Mouse (Mus musculus) B cell, adult 62 days (primary cell): ENCODE data around the gene Jam3. TPM values are rescaled to one million over a fixed set of nuclear protein-coding genes. Genes with fewer than 3 reads are reported as not detected.

Source experiments
- total RNA-seq: library from RNA; stranded (reverse); gene quantifications from 4 replicates; pipeline ENCODE4 v1.2.4, GENCODE M21; 2023

The Jam3 gene
- total RNA-seq: not detected in 4 replicates

DNA sequence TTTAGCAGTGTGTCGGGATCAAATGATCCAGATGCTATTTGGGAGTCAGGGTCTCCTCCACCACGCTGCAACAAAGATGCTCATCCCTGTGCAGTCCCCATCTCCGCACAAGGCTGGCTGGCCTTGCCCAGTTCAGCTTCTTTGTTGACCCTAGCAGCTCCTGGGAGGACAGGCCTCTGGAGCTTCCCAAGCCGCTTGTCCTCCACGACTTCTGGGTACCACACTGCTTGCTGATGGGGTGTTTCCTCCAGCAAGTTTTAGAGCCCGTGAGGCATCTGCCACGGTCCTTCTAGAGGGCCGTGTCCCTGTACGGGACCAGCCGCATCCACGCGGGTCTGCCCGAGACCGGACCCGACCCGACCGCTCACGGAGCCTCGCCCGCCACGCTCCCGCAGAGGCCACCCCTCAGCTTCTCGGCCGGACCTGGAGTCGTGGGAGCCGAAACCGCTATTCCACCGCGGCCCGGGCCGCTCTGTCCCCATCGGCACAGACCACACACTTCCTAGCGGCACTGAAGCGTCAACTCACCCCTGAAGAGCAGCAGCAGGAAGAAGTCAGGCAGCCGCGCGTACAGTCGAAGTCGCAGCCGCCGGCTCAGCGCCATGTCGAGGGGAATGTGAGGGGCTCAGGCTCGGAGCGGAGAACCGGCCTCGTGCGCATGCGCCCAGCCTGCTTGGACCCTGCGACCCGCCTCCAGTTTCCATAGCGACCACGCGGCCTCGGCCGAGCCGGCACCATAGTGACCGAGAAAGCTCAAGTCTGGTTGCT, at the start of gene Jam3:
TSS of gene Jam3 (minus strand) at position 659 of the 768 bp plus-strand sequence.

Other genes with a start within 250 kb of the Jam3 start
- not detected in 4 replicates for gene Gm1110, start 232.3 kb downstream of the Jam3 start, total RNA-seq
- gene Acad8, start 155.9 kb downstream of the Jam3 start, total RNA-seq: 6.5 to 8.0 TPM (median 7.3 TPM) in 4 replicates
- gene Thyn1, start 155.7 kb downstream of the Jam3 start, total RNA-seq: 5.5 to 7.3 TPM (median 5.7 TPM) in 4 replicates
- gene Vps26b, start 125.4 kb downstream of the Jam3 start, total RNA-seq: 1.7 to 2.7 TPM (median 2.4 TPM) in 4 replicates
- gene Ncapd3, start 125.2 kb downstream of the Jam3 start, total RNA-seq: 14.1 to 20.1 TPM (median 18.2 TPM) in 4 replicates
- gene Igsf9b, start 143.8 kb upstream of the Jam3 start, total RNA-seq: not detected in 4 replicates
- not detected in 4 replicates for gene Spata19, start 241.4 kb upstream of the Jam3 start, total RNA-seq